22 mouse cellular contexts compared by ENCODE assay signal in genomic region chr17:31169796-31170195, GRCm38 (mm10). TPM values are rescaled to one million over a fixed set of nuclear protein-coding genes. Genes with fewer than 3 reads are reported as not detected.
DNase-seq lines count a peak whose midpoint lies in the region; ATAC-seq and TF ChIP-seq lines count a peak whose summit lies in the region.
"Had no signal": no experiment of that assay in that cellular context is flagged by ENCODE, and none has a peak within 500 bp of the region (broad histone marks: within the 10 kb centered on the region; RNA-seq: fewer than 3 reads in every experiment).

No protein-coding gene starts in this region.

- no peaks in the 10 kb centered on the region for H3K27me3 ChIP-seq in intestine, embryonic 15.5 days (replicated peaks)
- H3K27me3 ChIP-seq in intestine, postnatal 0 days (replicated peaks; ENCODE audit: control insufficient read depth, insufficient read depth, low read length), result no peaks in the 10 kb centered on the region
- no peaks in the 10 kb centered on the region for H3K27me3 ChIP-seq in stomach, embryonic 15.5 days (replicated peaks)
- H3K27me3 ChIP-seq in stomach, postnatal 0 days (ENCODE audit: control insufficient read depth, insufficient read depth, low read length), result no peaks in the 10 kb centered on the region
- H3K27me3 ChIP-seq in forebrain, embryonic 15.5 days, result no peaks in the 10 kb centered on the region
- H3K27me3 ChIP-seq: embryonic facial prominence, embryonic 12.5 days; forebrain, embryonic 13.5 days had no signal

- no peaks in the 10 kb centered on the region for H3K9me3 ChIP-seq in intestine, embryonic 15.5 days
- H3K9me3 ChIP-seq in intestine, postnatal 0 days (ENCODE audit: control insufficient read depth), result no peaks in the 10 kb centered on the region
- no peaks in the 10 kb centered on the region for H3K9me3 ChIP-seq in stomach, embryonic 15.5 days
- H3K9me3 ChIP-seq in stomach, postnatal 0 days (ENCODE audit: control insufficient read depth, low read length), result no peaks in the 10 kb centered on the region
- H3K9me3 ChIP-seq in forebrain, embryonic 15.5 days, result no peaks in the 10 kb centered on the region
- H3K9me3 ChIP-seq: embryonic facial prominence, embryonic 10.5 days; embryonic facial prominence, embryonic 12.5 days; forebrain, embryonic 13.5 days had no signal

- no peak overlapping the region for H3K27ac ChIP-seq in intestine, embryonic 15.5 days
- H3K27ac ChIP-seq in intestine, postnatal 0 days (ENCODE audit: low read depth, low read length), result no peak overlapping the region
- H3K27ac ChIP-seq in stomach, embryonic 15.5 days, result peak overlapping the region; percentile 72
- H3K27ac ChIP-seq in stomach, postnatal 0 days (replicated peaks), result peak overlapping the region; percentile 81
- H3K27ac ChIP-seq in forebrain, embryonic 15.5 days (replicated peaks), result no peak overlapping the region
- H3K27ac ChIP-seq: embryonic facial prominence, embryonic 10.5 days; embryonic facial prominence, embryonic 12.5 days; forebrain, embryonic 13.5 days had no signal

- DNase-seq in stomach, postnatal 0 days (ENCODE audit: low spot score), result peak; percentile 73
- DNase-seq: adrenal gland, adult 2 months; adrenal gland, postnatal 14 days; adrenal gland, postnatal 36 days; cerebellum, adult 11 months; cerebellum, adult 18-20 months; cerebellum, adult 8-10 months; cerebellum, adult 9-11 months; cerebellum, postnatal 25 days had no signal

- H3K9ac ChIP-seq in intestine, embryonic 15.5 days, result no peak overlapping the region
- H3K9ac ChIP-seq in intestine, postnatal 0 days (ENCODE audit: low read depth, low read length), result no peak overlapping the region
- H3K9ac ChIP-seq in stomach, embryonic 15.5 days, result no peak overlapping the region
- no peak overlapping the region for H3K9ac ChIP-seq in stomach, postnatal 0 days (ENCODE audit: low read length)
- H3K9ac ChIP-seq in forebrain, embryonic 15.5 days (replicated peaks), result no peak overlapping the region
- H3K9ac ChIP-seq: embryonic facial prominence, embryonic 12.5 days; forebrain, embryonic 13.5 days had no signal

- H3K4me2 ChIP-seq in intestine, embryonic 15.5 days (replicated peaks), result no peak overlapping the region
- H3K4me2 ChIP-seq in intestine, postnatal 0 days (replicated peaks; ENCODE audit: low read depth), result no peak overlapping the region
- H3K4me2 ChIP-seq in stomach, embryonic 15.5 days, result no peak overlapping the region
- no peak overlapping the region for H3K4me2 ChIP-seq in stomach, postnatal 0 days (replicated peaks; ENCODE audit: low read depth)
- no peak overlapping the region for H3K4me2 ChIP-seq in forebrain, embryonic 15.5 days (replicated peaks)
- H3K4me2 ChIP-seq: embryonic facial prominence, embryonic 12.5 days; forebrain, embryonic 13.5 days had no signal

- 0 out of 2 replicates have a peak, but pooled peaks cover 3% of the 10 kb centered on the region for H3K4me1 ChIP-seq in intestine, embryonic 15.5 days (replicated peaks)
- no peaks in the 10 kb centered on the region for H3K4me1 ChIP-seq in intestine, postnatal 0 days (replicated peaks; ENCODE audit: control insufficient read depth, insufficient read depth, low read length)
- H3K4me1 ChIP-seq in stomach, embryonic 15.5 days, result 0 out of 2 replicates have a peak, but pooled peaks cover 4% of the 10 kb centered on the region
- H3K4me1 ChIP-seq in stomach, postnatal 0 days (replicated peaks; ENCODE audit: control insufficient read depth, insufficient read depth), result no peaks in the 10 kb centered on the region
- no peaks in the 10 kb centered on the region for H3K4me1 ChIP-seq in forebrain, embryonic 15.5 days
- H3K4me1 ChIP-seq: embryonic facial prominence, embryonic 12.5 days; forebrain, embryonic 13.5 days had no signal

- no peaks in the 10 kb centered on the region for H3K36me3 ChIP-seq in intestine, embryonic 15.5 days
- no peaks in the 10 kb centered on the region for H3K36me3 ChIP-seq in intestine, postnatal 0 days (ENCODE audit: control insufficient read depth, insufficient read depth)
- no peaks in the 10 kb centered on the region for H3K36me3 ChIP-seq in stomach, embryonic 15.5 days
- H3K36me3 ChIP-seq in stomach, postnatal 0 days (ENCODE audit: control insufficient read depth, insufficient read depth, low read length), result no peaks in the 10 kb centered on the region
- H3K36me3 ChIP-seq in forebrain, embryonic 15.5 days, result no peaks in the 10 kb centered on the region
- H3K36me3 ChIP-seq: embryonic facial prominence, embryonic 10.5 days; embryonic facial prominence, embryonic 12.5 days had no signal

- no peak overlapping the region for H3K4me3 ChIP-seq in intestine, embryonic 15.5 days (replicated peaks)
- no peak overlapping the region for H3K4me3 ChIP-seq in intestine, postnatal 0 days (ENCODE audit: low read depth, low read length)
- no peak overlapping the region for H3K4me3 ChIP-seq in stomach, embryonic 15.5 days (replicated peaks)
- H3K4me3 ChIP-seq in stomach, postnatal 0 days (ENCODE audit: low read depth, low read length), result no peak overlapping the region
- H3K4me3 ChIP-seq in forebrain, embryonic 15.5 days, result no peak overlapping the region
- H3K4me3 ChIP-seq: embryonic facial prominence, embryonic 10.5 days; embryonic facial prominence, embryonic 12.5 days; forebrain, embryonic 13.5 days had no signal

- 63% methylated on average over 5 of the region's 5 CpGs for WGBS in intestine, embryonic 15.5 days
- WGBS in intestine, postnatal 0 days, result 51% methylated on average over 5 of the region's 5 CpGs
- WGBS in stomach, embryonic 15.5 days, result 58% methylated on average over 5 of the region's 5 CpGs
- WGBS in stomach, postnatal 0 days, result 54% methylated on average over 5 of the region's 5 CpGs
- 86% methylated on average over 5 of the region's 5 CpGs for WGBS in forebrain, embryonic 15.5 days

- TF ChIP-seq EP300 in stomach, postnatal 0 days (optimal IDR thresholded peaks at IDR 0.05), result no peak

- ATAC-seq in intestine, embryonic 15.5 days, result peak; percentile 36; the same call in 1 of the 2 replicates
- no peak for ATAC-seq in intestine, postnatal 0 days
- peak; percentile 90 for ATAC-seq in stomach, embryonic 15.5 days (ENCODE audit: insufficient read depth, low FRiP score, low read depth)
- ATAC-seq in stomach, postnatal 0 days (ENCODE audit: low FRiP score, low TSS enrichment), result peak; percentile 86
- ATAC-seq in forebrain, embryonic 15.5 days (replicated peaks), result no peak
- no peak for ATAC-seq in cerebellum, adult (ENCODE audit: insufficient number of reproducible peaks, low FRiP score, low TSS enrichment)
- ATAC-seq: forebrain, embryonic 13.5 days; forebrain, embryonic 16.5 days had no signal

- no peak for TF ChIP-seq CTCF in intestine, postnatal 0 days (IDR thresholded peaks at IDR 0.05; ENCODE audit: low read depth)
- no peak for TF ChIP-seq CTCF in stomach, postnatal 0 days (IDR thresholded peaks at IDR 0.05; ENCODE audit: low read depth)

RNA-seq across cellular contexts. Expression of gene Tff1, which starts 4.7 kb away (rescaled TPM):
- polyA plus RNA-seq in intestine, embryonic 15.5 days (2015; fragmentation: Nextera tagmentation; extraction: Ambion mirVana), result 5.2 and 5.8 TPM in 2 replicates
- polyA plus RNA-seq in intestine, postnatal 0 days (2015; fragmentation: Nextera tagmentation; extraction: Ambion mirVana), result 39.4 and 174 TPM in 2 replicates
- polyA plus RNA-seq in stomach, embryonic 15.5 days (2015; fragmentation: Nextera tagmentation; extraction: Ambion mirVana), result 95.6 and 131 TPM in 2 replicates
- 9,478 and 9,587 TPM in 2 replicates for polyA plus RNA-seq in stomach, postnatal 0 days (2015; fragmentation: Nextera tagmentation; extraction: Ambion mirVana)
- not detected in 2 replicates for polyA plus RNA-seq in forebrain, embryonic 15.5 days (2015; fragmentation: Nextera tagmentation; extraction: Ambion mirVana)
- polyA plus RNA-seq: C2C12; cortical plate, adult 2 months; embryonic facial prominence, embryonic 10.5 days; embryonic facial prominence, embryonic 12.5 days; embryonic facial prominence, embryonic 14.5 days; forebrain, embryonic 11.5 days; forebrain, embryonic 13.5 days; forebrain, embryonic 16.5 days had no signal

RNA-seq across cellular contexts. Expression of gene Tff2, which starts 25.7 kb away (rescaled TPM):
- polyA plus RNA-seq in intestine, embryonic 15.5 days (2015; fragmentation: Nextera tagmentation; extraction: Ambion mirVana), result 2.5 and 7.8 TPM in 2 replicates
- 116 and 203 TPM in 2 replicates for polyA plus RNA-seq in intestine, postnatal 0 days (2015; fragmentation: Nextera tagmentation; extraction: Ambion mirVana)
- 39.1 and 51.9 TPM in 2 replicates for polyA plus RNA-seq in stomach, embryonic 15.5 days (2015; fragmentation: Nextera tagmentation; extraction: Ambion mirVana)
- 866 and 948 TPM in 2 replicates for polyA plus RNA-seq in stomach, postnatal 0 days (2015; fragmentation: Nextera tagmentation; extraction: Ambion mirVana)
- not detected in 2 replicates for polyA plus RNA-seq in forebrain, embryonic 15.5 days (2015; fragmentation: Nextera tagmentation; extraction: Ambion mirVana)
- polyA plus RNA-seq: adrenal gland, adult 2 months; C2C12; cortical plate, adult 2 months; embryonic facial prominence, embryonic 10.5 days; embryonic facial prominence, embryonic 12.5 days; embryonic facial prominence, embryonic 14.5 days; forebrain, embryonic 11.5 days; forebrain, embryonic 13.5 days; forebrain, embryonic 16.5 days had no signal

RNA-seq across cellular contexts. Expression of gene Tmprss3, which starts 29.0 kb away (rescaled TPM):
- polyA plus RNA-seq in intestine, embryonic 15.5 days (2015; fragmentation: Nextera tagmentation; extraction: Ambion mirVana), result 0.06 TPM in 1 of 2 replicates, not detected in the other
- polyA plus RNA-seq in intestine, postnatal 0 days (2015; fragmentation: Nextera tagmentation; extraction: Ambion mirVana), result 0.04 and 0.05 TPM in 2 replicates
- 0.36 and 0.49 TPM in 2 replicates for polyA plus RNA-seq in stomach, embryonic 15.5 days (2015; fragmentation: Nextera tagmentation; extraction: Ambion mirVana)
- polyA plus RNA-seq in stomach, postnatal 0 days (2015; fragmentation: Nextera tagmentation; extraction: Ambion mirVana), result 0.39 TPM in 2 replicates
- polyA plus RNA-seq in forebrain, embryonic 15.5 days (2015; fragmentation: Nextera tagmentation; extraction: Ambion mirVana), result not detected in 2 replicates
- polyA plus RNA-seq: adrenal gland, adult 2 months; C2C12; embryonic facial prominence, embryonic 10.5 days; forebrain, embryonic 11.5 days; forebrain, embryonic 13.5 days; forebrain, embryonic 16.5 days had no signal

RNA-seq across cellular contexts. Expression of gene Ubash3a, which starts 37.9 kb away (rescaled TPM):
- 0.20 and 0.21 TPM in 2 replicates for polyA plus RNA-seq in intestine, embryonic 15.5 days (2015; fragmentation: Nextera tagmentation; extraction: Ambion mirVana)
- polyA plus RNA-seq in intestine, postnatal 0 days (2015; fragmentation: Nextera tagmentation; extraction: Ambion mirVana), result not detected in 2 replicates
- 0.89 and 1.2 TPM in 2 replicates for polyA plus RNA-seq in stomach, embryonic 15.5 days (2015; fragmentation: Nextera tagmentation; extraction: Ambion mirVana)
- polyA plus RNA-seq in stomach, postnatal 0 days (2015; fragmentation: Nextera tagmentation; extraction: Ambion mirVana), result 0.13 and 0.18 TPM in 2 replicates
- 0.03 TPM in 1 of 2 replicates, not detected in the other for polyA plus RNA-seq in forebrain, embryonic 15.5 days (2015; fragmentation: Nextera tagmentation; extraction: Ambion mirVana)
- polyA plus RNA-seq: C2C12; cortical plate, adult 2 months; forebrain, embryonic 16.5 days had no signal

RNA-seq across cellular contexts. Expression of gene Tff3, which starts 40.4 kb away (rescaled TPM):
- 710 and 905 TPM in 2 replicates for polyA plus RNA-seq in intestine, embryonic 15.5 days (2015; fragmentation: Nextera tagmentation; extraction: Ambion mirVana)
- polyA plus RNA-seq in intestine, postnatal 0 days (2015; fragmentation: Nextera tagmentation; extraction: Ambion mirVana), result 2,043 and 2,206 TPM in 2 replicates
- polyA plus RNA-seq in stomach, embryonic 15.5 days (2015; fragmentation: Nextera tagmentation; extraction: Ambion mirVana), result 141 and 168 TPM in 2 replicates
- polyA plus RNA-seq in stomach, postnatal 0 days (2015; fragmentation: Nextera tagmentation; extraction: Ambion mirVana), result 8.3 and 10.5 TPM in 2 replicates
- 0.39 TPM in 1 of 2 replicates, not detected in the other for polyA plus RNA-seq in forebrain, embryonic 15.5 days (2015; fragmentation: Nextera tagmentation; extraction: Ambion mirVana)
- polyA plus RNA-seq: C2C12; cortical plate, adult 2 months; embryonic facial prominence, embryonic 10.5 days; embryonic facial prominence, embryonic 12.5 days; embryonic facial prominence, embryonic 14.5 days; forebrain, embryonic 16.5 days had no signal

Comparison
In these comparisons a context has a peak if more than half of its experiments do, and no peak if none do; other contexts are left out.
1. ATAC-seq: peak in intestine, embryonic 15.5 days (single experiment), stomach, embryonic 15.5 days (single experiment) and stomach, postnatal 0 days (single experiment); none in intestine, postnatal 0 days (single experiment), forebrain, embryonic 15.5 days (single experiment) and cerebellum, adult (single experiment).
2. RNA of gene Tff1, which starts 4.7 kb away (polyA plus RNA-seq): 9,478 to 9,587 TPM in stomach, postnatal 0 days; 95.6 to 131 TPM in stomach, embryonic 15.5 days, 39.4 to 174 TPM in intestine, postnatal 0 days, 5.2 to 5.8 TPM in intestine, embryonic 15.5 days and not detected in forebrain, embryonic 15.5 days; every median in the first group is over 10 times any median in the second.
3. H3K27ac ChIP-seq: peak in stomach, embryonic 15.5 days (single experiment) and stomach, postnatal 0 days (single experiment); none in intestine, embryonic 15.5 days (single experiment), intestine, postnatal 0 days (single experiment) and forebrain, embryonic 15.5 days (single experiment).